Mouse (Mus musculus): ENCODE measurements around the gene Grip2.

Grip2 gene

GRCm38 (mm10) chr6:91795640-91796039 lies 31.4 kb downstream of the Grip2 start:
- no peak for DNase-seq

- DNase-seq: no peak
Measured at GRCm38 (mm10) chr6:91788311-91788798, 38.7 kb downstream of the Grip2 start.

GRCm38 (mm10) chr6:91785018-91785417 lies 42.0 kb downstream of the Grip2 start:
- no peak for DNase-seq

GRCm38 (mm10) chr6:91779206-91779605 lies 47.8 kb downstream of the Grip2 start:
- DNase-seq: no peak

- peak; percentile 63 for DNase-seq
Measured at GRCm38 (mm10) chr6:91776543-91776942, 50.5 kb downstream of the Grip2 start.

GRCm38 (mm10) chr6:91773951-91774350 lies 53.1 kb downstream of the Grip2 start:
- no peak for DNase-seq

- no peak for DNase-seq
Measured at GRCm38 (mm10) chr6:91767550-91767949, 59.5 kb downstream of the Grip2 start.

- no peak for DNase-seq
Measured at GRCm38 (mm10) chr6:91762051-91762742, 64.9 kb downstream of the Grip2 start.

GRCm38 (mm10) chr6:91754845-91755244 lies 72.2 kb downstream of the Grip2 start:
- DNase-seq: no peak

GRCm38 (mm10) chr6:91754098-91754497 lies 73.0 kb downstream of the Grip2 start:
- no peak for DNase-seq

GRCm38 (mm10) chr6:91752884-91753283 lies 74.2 kb downstream of the Grip2 start:
- no peak for DNase-seq

GRCm38 (mm10) chr6:91750976-91751375 lies 76.1 kb downstream of the Grip2 start:
- no peak for DNase-seq

GRCm38 (mm10) chr6:91746776-91747175 lies 80.3 kb downstream of the Grip2 start:
- DNase-seq: peak; percentile 1

GRCm38 (mm10) chr6:91745947-91746582 lies 81.0 kb downstream of the Grip2 start:
- no peak for DNase-seq

GRCm38 (mm10) chr6:91745246-91745645 lies 81.8 kb downstream of the Grip2 start:
- peak; percentile 2 for DNase-seq

- DNase-seq: no peak
Measured at GRCm38 (mm10) chr6:91743886-91744285, 83.2 kb downstream of the Grip2 start.

GRCm38 (mm10) chr6:91742995-91743394 lies 84.1 kb downstream of the Grip2 start:
- no peak for DNase-seq

- no peak for DNase-seq
Measured at GRCm38 (mm10) chr6:91742466-91742865, 84.6 kb downstream of the Grip2 start.

- peak; percentile 59 for DNase-seq
Measured at GRCm38 (mm10) chr6:91741046-91741445, 86.0 kb downstream of the Grip2 start.

GRCm38 (mm10) chr6:91738058-91738457 lies 89.0 kb downstream of the Grip2 start:
- DNase-seq: no peak

GRCm38 (mm10) chr6:91737451-91737850 lies 89.6 kb downstream of the Grip2 start:
- DNase-seq: no peak

- DNase-seq: no peak
Measured at GRCm38 (mm10) chr6:91736471-91736870, 90.6 kb downstream of the Grip2 start.

- DNase-seq: peak; percentile 60
Measured at GRCm38 (mm10) chr6:91732138-91732537, 94.9 kb downstream of the Grip2 start.

- DNase-seq: peak; percentile 41
Measured at GRCm38 (mm10) chr6:91729677-91730127, 97.3 kb downstream of the Grip2 start.
